Mouse (Mus musculus) left cerebral cortex, adult 18-20 months (tissue): ENCODE results near the gene Gm9903. TPM values are rescaled to one million over a fixed set of nuclear protein-coding genes. Genes with fewer than 3 reads are reported as not detected.

Experiments used
- DNase-seq, 2 experiments: peaks; one replicate each; pipeline ENCODE4 v3.0.0; 2021 to 2022; ENCODE audit warnings: low spot score in 2 of 2, mixed read lengths in 1 of 2
- total RNA-seq, 2 experiments: library from RNA; stranded (reverse); gene quantifications; 2 replicates each; pipeline ENCODE4 v1.2.3; 2021

Gm9903 gene
- total RNA-seq, 2 experiments from 2014 or later: 0.67 to 1.1 TPM

DNA sequence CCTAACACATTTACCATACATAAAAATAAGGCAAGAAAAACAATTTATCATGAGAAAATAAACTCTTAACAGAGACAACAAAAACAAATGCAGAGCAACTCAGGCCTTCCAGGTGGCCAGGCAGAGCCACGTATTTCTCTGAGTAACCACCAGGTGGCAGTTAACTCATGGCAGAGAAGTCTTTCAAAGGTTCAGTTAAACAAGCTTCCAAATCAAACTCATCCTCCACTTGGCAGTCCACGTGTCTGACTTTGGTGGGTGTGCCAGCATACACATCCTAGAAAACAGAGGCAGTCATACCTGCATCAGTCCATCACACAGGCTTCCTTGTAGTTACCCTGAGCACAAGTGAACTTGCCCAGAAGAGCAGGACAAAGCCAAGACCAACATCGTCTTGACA, 10.9 kb downstream of the Gm9903 start:
- DNase-seq: peak; percentile 54 to 55

DNA sequence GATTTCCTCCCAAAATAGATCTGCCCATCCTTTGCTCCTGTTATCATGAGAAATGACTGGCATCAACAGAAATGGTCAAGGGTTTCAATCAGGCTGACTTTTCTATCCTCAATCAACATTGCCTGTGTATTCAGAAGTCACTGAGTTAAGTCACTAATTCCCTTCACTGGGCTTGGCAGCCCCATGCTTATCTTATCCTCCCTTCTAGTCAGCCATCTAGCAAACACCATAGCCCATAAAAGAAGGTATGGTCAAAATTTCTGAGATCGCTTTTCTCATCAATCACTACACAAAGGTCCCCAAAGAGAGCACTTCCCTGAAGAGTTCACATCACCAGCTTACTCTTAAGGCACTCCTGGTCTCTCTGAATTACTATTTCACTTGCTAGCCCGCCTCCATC, 21.3 kb downstream of the Gm9903 start:
- no peak for DNase-seq

DNA sequence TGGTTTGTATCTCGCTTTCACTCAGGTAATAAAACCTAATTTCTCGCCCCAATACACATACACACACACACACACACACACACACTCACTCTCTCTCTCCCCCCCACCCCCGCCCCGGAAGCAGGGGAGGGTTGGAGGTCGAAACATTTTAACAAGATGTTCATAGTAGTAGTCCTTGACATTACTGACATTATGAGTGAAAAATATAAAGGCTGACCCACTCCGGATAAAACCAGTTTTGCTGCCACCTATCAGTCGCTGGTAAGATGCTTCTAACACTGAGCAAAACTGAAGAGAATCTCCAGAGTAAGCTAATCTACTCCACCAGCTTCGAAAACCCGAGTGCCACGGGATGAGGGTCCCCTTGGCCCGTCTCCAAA, 21.8 kb downstream of the Gm9903 start:
- DNase-seq: no peak

DNA sequence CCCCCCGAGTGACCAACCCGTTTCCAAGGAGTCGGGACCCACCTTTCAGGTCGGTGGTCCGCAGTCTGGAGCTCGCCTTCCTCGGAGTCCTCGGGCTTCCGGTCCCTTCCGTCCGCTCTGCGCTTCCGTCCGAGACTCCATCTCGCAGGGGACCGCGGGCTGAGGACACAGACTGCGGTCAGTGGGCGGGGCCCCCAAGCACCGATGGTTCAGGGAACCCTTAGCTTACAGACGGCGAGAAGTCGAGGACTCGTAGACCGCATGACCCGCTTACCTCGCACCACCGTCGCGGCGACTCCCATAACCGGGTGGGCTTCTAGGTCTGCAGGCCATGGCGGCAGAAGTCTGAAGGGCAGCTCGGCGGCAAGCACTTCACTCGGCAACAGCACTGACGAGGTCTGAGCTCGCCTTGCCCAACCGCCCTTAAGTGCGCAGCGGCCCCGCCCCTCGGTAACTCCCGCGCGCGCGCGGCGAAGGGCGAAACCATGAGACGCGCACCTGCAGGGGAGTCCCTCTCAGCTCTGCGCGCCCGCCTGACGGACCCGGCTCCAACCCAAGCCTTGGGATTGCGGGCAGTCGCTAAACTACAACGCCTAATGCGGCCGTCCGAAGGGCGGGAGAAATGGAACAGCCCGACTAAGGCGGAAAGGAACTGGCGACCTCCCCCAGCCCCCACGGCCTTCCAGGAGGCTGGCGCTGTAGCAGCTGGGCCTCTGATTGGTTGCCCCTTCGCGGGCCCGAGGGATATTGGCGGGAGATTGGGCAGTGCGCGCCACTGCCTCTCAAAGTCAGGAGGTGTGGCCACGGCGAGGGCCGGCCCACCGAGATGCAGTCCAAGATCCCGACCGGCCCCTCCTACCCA, 22.4 kb downstream of the Gm9903 start, which contains the start of gene Slbp:
Slbp (minus strand) TSS at position 654 of the 862 bp plus-strand sequence.
- peak; percentile 91 to 94 for DNase-seq

- no peak for DNase-seq
Observed at GRCm38 (mm10) chr5:33652783-33653173, 23.1 kb downstream of the Gm9903 start.

DNA sequence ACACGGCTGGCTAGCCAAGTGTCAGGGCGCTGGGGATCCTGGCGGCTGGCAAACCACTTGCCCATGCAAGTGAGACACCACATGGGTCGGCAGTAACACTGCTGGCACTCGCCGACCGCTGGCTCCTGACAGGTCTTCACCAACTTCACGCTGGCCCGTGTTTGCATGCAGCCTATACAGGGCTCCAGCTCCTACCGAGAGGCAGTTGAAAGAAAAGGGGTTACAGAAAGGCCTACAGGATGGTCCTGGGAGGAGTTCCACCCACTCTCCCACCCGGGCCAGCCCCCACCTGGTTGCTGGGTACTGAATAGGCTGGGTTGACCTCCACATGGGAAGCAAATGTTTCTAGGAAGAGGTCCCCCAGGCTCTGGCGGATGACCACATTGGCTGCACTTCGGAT, 24.7 kb downstream of the Gm9903 start:
- no peak for DNase-seq

DNA sequence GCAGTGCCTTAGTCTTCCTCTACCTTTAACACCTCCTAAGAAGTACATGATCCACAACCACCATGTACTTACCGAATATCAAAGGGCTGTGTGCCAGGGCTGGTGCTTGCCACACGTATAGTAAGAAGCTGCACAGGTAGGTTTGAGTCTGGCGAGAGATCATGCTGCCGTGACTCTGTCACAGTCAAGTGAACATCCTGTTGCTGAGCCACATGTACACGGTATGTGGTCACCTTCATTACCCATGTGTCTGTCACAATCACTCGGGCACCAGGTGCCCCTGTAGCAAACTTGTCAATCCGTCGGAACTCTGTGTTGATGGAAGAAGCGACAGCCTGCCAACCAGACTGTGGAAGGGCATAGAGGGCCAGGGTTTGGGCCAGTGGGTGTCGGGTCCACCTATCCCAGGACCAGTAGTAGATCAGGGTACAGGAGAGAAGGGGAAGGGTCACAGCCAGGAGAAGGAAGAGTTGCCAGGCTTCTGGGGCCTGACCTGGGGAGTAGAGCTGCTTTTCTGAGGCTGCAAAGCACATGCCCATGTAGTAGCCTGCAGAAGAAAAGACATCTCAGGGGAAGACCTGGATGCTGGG, 25.6 kb downstream of the Gm9903 start:
- DNase-seq: no peak

DNA sequence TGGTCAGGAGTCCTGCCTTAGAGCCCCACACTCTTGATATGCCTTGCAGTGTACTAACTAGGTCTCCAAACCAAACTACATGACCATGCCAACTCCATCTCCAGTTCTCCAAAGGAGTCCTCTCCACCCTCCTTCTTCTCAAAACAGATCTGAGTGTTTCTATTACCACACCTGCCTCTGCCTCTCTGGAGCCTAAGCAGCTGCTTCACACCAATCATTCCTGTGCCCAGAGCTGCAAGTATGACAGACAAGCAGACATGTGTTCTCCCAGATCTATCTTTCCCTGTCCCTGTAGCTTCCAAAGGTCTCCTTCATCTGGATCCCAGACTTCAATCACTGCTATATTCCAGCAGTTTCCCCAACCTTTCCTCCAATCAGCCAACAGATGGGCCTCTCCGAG, 27.0 kb downstream of the Gm9903 start:
- no peak for DNase-seq

- DNase-seq: no peak
Observed at GRCm38 (mm10) chr5:33657251-33657786, 27.6 kb downstream of the Gm9903 start.

- peak; percentile 99 for DNase-seq
Observed at GRCm38 (mm10) chr5:33657787-33658663, 28.3 kb downstream of the Gm9903 start, which contains the start of the genes Tacc3 and Tmem129. Tacc3 (plus strand) TSS chr5:33658128. Tmem129 (minus strand) TSS chr5:33658416.

- no peak for DNase-seq
Observed at GRCm38 (mm10) chr5:33658664-33659050, 28.9 kb downstream of the Gm9903 start.

DNA sequence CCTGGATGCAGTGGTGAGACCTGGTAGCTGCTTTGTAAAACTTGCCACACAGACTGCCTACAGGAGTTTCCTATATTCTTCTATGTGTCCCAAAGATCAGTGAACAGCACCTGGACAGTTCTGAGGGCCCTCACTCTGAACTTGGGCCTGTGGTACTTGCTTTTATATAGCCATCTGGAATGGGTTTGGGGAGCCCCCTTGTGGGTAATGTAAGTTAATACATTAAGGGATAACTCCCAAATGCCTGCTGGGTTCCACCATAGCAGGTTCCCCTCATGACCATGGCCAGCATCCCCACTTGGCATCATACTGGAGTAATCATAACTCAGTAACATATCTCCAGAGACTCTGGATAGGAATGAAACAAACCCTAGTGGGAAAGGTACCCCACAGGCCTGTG, 38.5 kb downstream of the Gm9903 start:
- DNase-seq: peak in 1 of 2 experiments; percentile 20

- no peak for DNase-seq
Observed at GRCm38 (mm10) chr5:33671659-33672058, 41.9 kb downstream of the Gm9903 start.

DNA sequence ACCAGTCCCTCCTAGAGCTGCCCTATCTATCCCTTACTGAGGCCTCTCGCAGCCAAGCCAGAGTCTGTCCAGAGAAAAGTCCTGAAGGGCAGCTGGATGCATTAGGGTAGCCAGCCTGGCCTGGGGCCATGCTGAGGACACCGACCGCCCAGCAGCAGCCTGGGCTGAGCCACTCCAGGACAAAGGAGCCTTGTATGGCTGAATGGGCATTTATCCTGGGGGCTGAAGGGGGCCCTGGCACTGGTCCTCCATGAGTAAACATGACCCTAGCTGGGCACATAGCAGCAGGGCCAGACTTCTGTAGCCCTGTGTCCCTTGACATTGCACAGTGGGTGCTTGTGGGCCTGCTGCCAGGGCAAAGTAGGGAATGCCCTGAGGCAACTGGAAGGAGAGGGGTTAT, 44.7 kb downstream of the Gm9903 start:
- peak; percentile 45 to 50 for DNase-seq

GRCm38 (mm10) chr5:33675964-33676363, 46.2 kb downstream of the Gm9903 start:
- peak; percentile 53 to 66 for DNase-seq

- no peak for DNase-seq
Observed at GRCm38 (mm10) chr5:33678244-33678643, 48.5 kb downstream of the Gm9903 start.

DNA sequence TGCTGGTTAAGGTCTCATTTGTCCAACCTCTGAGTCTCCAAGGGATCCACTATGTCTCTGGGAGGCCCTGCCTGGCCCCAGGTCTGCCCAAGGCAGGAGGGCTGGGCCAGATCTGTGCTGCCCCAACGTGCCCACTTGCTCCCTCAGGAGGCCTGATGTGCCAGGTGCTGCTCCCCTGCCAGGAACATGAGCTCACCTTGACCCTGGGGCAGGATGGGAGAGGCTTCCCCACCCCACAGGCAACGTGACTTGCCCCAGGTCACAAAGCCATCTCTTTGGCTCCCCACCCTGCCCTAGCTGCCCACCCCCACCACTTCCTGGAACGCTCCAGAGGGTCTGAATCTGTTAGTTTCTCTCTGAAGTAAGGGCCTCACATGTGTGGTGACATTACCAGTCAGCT, 51.3 kb downstream of the Gm9903 start:
- no peak for DNase-seq
